Mouse (Mus musculus) heart, adult 11 months (tissue): ENCODE results near the gene Myoc.

ENCODE experiments used
- DNase-seq: peaks from one replicate; pipeline ENCODE4 v3.0.0; 2022

Gene Myoc

DNA sequence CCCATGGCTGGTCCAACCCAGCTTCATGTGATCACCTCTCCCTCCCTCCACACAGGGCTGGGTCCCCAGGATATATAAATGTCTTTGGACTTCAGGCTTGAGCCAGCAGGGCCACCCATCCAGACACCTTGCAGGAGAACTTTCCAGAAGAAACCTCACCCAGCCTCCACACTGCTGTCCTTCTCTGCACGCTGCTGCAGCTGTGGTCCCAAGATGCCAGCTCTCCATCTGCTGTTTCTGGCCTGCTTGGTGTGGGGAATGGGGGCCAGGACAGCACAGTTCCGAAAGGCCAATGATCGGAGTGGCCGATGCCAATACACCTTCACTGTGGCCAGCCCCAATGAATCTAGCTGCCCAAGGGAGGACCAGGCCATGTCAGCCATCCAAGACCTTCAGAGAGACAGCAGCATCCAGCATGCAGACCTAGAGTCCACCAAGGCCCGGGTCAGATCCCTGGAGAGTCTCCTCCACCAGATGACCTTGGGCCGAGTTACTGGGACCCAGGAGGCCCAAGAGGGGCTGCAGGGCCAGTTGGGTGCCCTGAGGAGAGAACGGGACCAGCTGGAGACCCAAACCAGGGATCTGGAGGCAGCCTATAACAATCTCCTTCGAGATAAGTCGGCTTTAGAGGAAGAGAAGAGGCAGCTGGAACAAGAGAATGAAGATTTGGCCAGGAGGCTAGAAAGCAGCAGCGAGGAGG, at the start of gene Myoc:
Gene Myoc, plus strand, starts transcription at position 105 of the 700 bp plus-strand sequence.
- peak; percentile 95 for DNase-seq

DNA sequence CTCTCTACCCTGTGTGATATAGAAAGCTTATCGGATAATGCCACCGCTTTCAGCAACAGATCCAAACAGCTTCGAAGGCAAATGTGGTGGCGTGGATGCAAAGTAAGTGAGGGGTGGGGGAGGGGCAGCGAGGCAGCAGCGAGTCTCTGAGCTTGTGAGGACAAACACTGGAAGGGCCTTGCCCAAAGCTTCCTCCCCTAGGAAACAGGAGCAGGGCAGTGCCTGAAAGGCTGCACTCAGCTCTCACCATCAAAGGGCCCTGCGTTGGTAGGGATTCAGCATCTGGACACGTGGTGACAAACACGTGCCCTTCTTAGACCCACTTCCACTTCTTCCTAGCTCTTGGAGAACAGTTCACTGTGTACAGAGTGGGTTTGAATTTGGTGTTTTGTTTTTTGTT, 49.5 kb upstream of the Myoc start:
- peak; percentile 92 for DNase-seq

DNA sequence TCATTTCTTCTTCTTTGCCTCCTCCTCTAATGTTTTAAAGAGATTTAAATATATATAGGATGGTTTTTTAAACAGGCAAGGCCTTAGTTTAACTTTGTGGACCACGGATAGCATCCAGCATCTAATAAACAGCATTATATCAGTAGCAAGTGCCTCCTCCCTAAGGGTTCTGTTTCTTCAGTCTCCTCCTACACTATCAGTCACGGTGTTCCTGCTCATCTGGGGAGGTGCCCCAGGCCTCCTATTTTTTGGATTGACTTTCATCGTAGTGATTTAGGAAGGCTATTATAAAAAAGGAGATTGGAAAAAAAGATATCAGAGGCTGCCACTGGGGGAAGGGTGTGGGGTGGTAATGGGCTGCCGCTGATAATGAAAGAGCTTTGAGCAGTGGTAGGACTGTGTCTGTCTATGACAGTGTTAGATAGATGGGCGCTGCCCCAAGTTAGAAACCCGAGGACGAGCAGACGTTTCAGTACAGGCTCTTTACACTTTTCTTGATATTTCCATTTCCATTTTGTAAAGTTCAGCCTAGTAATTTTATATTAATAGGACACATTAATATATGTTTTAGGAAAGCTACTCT, 48.4 kb upstream of the Myoc start:
- DNase-seq: peak; percentile 50

DNA sequence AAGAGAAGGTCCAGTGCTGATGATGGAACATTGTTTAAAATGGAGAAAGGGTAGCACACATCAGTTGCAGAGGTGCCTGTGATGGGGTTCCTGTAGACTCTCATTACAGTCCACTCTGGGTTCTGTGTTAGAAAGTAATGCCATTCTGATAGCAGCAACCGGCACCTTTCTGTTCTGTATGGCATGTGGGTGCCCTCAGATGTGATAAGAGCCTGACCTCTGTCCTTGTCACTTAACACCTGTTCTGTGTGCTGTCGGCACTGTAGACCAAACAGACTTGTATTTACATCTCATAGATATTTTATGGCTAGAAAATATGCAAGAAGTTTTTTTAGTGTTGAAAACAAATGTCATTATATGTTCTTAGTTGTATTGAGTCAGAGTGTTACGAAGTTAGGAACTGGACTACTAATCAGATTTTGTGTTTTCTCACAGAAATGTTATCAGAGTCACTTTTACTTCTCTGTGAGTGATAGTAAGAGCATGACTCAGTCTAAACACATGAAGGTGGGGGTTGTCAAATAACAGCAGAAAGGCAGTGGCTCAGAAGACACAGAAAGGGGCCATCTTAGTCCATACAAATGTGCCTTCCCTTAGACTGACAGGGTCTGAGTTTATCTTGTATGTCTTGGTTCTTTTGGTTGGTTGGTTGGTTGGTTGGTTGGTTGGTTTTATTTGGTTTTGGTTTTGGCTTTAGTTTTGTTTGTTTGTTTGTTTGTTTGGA, 41.4 kb upstream of the Myoc start:
- peak; percentile 49 for DNase-seq

DNA sequence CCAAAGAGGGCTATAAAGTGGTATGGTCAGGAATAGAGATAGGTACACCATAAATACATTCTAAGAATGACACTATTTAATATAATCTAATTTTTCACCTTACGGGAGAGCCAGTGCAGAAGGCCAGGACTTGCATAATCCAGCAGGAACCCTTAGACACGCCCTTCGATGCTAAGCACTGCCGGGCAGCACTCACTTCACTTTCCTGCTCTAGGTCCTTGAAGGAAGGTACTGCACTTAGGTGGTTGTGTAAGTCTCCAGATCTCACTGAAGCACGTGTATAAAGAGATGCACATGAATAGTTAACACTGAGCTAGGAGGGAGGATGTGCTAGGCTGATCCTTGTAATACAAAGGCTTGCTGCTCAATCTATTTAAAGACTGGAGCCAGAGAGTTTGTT, 39.3 kb upstream of the Myoc start:
- DNase-seq: peak; percentile 48

DNA sequence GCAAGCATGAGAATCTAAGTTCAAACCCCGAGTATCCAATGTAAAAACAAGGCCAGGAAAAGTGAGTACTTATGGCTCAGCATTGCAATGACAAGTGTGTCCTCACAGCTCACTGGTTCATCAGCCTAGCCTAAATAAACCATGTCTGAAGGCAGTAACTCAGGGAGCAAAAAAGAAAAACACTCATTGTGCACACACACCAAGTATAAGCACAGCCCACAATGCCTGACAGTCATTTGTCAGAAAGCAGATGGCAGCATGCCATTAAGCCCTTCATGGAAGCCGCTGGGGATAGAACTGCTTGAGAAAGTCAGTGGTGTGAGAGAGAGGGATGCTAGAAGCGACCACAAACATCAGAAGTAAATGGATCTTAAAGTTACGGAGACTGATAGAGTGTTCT, 37.7 kb upstream of the Myoc start:
- peak; percentile 25 for DNase-seq

DNA sequence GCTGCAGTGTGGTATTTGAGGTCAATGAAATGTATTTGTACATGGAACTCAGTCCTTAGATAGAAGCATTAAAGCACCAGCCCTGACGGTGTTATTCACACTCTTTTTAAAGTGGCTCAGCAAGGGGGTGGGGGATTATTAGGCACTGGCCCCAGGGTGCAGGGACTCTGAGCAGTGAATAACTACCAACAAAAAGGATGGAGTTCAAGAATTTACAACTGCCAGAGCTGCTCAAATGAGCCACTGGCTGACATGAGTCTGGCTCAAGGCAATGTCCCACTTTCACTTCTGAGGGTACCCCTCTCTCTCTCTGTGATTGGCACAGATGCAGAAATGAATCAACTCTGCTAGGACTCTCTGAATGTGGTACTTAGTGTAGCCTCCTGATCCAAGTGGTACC, 30.8 kb upstream of the Myoc start:
- peak; percentile 50 for DNase-seq

GRCm38 (mm10) chr1:162609633-162610250, 29.2 kb upstream of the Myoc start:
- peak; percentile 74 for DNase-seq

DNA sequence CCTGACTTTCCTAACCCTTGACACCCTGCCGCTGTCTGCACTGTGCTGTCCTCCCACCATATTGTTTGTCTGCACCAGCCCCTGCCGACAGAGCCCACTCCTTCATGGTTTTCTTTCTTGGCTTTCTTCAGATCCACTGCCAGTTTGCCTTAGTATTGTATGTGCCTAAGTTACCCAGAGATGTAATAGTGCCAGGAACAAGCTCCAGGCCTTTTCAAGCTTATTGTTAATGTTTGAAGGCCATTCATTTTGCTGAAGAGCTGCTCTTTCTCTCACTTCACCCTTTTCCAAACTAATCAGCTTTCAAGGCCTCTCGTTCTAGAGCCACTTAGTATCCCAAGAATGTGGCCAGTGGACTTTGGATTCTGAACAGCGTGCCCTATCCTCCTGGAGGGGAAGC, 27.8 kb upstream of the Myoc start:
- DNase-seq: peak; percentile 48

DNA sequence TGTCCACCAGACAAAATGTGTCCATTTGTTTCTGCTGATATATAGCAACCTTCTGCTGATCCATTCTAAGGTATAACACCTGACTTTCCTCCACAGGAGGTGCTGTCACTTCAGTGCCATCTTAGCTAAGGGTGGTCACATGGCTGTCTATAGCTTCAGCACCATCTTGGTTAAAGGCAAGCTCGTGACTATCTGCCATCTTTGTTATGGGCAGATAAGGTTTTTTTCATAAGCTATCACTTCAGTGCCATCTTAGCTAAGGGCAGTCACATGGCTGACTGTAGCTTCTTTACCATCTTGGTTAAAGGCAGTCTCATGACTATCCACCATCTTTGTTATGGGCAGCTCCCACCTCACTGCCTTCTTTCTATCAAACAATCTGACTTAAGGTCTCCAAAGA, 23.4 kb upstream of the Myoc start:
- peak; percentile 48 for DNase-seq

DNA sequence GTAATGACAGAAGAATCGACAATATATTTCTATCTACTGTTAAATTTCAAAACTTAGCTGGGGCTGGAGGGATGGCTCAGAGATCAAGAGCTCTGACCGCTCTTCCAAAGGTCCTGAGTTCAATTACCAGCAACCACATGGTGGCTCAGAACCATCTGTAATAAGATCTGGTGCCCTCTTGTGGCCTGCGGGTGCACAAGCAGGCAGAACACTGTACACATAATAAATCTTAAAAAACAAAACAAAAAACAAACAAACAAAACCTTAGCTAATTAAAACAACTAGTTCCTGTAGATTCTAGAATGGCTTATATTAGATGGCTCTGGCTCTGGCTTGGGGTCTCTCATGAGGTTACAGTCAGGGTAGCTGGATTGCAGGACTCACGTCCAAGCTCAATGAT, 18.5 kb upstream of the Myoc start:
- peak; percentile 58 for DNase-seq

- peak; percentile 75 for DNase-seq
These were observed 15.1 kb upstream of the Myoc start for GRCm38 (mm10) chr1:162623895-162624294.

- peak; percentile 91 for DNase-seq
These were observed 13.7 kb upstream of the Myoc start for GRCm38 (mm10) chr1:162625229-162625628.

DNA sequence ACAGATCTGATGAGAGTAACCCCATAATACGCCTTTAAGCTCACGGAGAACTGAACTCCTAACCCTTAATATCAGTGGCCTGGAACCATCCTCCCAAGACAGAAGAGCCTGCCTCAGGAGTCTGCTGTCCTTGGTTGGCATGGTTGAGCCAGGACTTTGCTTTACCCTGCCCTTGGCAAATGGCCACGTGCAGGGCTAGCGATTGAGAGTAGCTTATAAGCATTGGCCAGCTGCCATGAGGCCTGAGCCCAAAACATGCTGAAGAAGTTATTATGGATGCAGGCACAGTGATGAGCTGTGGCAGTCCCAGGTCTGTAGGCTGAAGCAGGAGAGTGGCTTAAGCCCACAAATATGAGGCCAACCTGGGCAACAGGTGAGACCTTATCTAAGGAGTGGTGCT, 11.1 kb upstream of the Myoc start:
- peak; percentile 72 for DNase-seq

DNA sequence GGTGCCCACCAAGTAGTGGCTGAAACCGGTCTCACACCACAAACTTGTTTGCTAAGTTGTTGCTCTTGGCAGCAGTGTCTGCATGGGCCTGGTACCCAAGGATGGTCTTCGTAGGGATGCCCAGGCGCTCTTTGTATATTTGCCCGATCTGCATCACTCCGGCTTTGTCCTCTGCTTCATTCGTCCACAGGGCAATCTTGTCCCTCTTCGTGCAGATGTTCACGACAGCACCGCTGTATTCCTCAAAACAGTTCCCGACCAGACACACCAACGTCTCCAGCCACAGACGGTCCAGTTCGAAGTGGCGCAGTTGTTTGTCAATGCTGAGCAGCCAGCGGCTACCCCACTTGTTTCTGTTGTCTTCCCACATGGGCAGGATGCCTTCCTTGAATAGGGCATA, 10.6 kb upstream of the Myoc start:
- peak; percentile 77 for DNase-seq

- peak; percentile 98 for DNase-seq
These were observed 3.5 kb upstream of the Myoc start for GRCm38 (mm10) chr1:162635291-162635931.

- DNase-seq: peak; percentile 78
These were observed 2.4 kb upstream of the Myoc start for GRCm38 (mm10) chr1:162636516-162636915.

- DNase-seq: peak; percentile 72
These were observed 420 bp upstream of the Myoc start for GRCm38 (mm10) chr1:162638535-162638934.

GRCm38 (mm10) chr1:162639861-162640260, 906 bp downstream of the Myoc start:
- no peak for DNase-seq

DNA sequence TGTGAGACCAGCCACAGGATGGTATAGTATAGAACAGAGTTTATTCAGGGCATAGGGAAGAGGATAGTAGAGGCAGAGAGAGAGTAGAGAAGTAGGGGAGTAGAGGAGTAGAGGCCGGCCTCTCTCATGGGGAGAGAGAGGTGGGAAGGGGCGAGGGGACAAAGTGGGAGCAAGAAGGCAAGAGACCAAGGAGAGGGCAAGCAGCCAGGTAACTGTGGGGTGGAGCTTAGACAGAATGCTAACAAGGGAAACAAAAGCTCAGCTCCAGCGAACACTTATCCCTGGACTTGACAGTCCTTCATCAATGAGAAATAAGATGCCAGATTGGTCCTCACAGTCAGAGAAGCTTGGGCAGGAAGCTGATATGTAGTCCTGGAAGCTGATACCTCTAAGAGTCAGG, 3.6 kb downstream of the Myoc start:
- peak; percentile 76 for DNase-seq

GRCm38 (mm10) chr1:162643752-162644151, 4.8 kb downstream of the Myoc start:
- peak; percentile 99 for DNase-seq

DNA sequence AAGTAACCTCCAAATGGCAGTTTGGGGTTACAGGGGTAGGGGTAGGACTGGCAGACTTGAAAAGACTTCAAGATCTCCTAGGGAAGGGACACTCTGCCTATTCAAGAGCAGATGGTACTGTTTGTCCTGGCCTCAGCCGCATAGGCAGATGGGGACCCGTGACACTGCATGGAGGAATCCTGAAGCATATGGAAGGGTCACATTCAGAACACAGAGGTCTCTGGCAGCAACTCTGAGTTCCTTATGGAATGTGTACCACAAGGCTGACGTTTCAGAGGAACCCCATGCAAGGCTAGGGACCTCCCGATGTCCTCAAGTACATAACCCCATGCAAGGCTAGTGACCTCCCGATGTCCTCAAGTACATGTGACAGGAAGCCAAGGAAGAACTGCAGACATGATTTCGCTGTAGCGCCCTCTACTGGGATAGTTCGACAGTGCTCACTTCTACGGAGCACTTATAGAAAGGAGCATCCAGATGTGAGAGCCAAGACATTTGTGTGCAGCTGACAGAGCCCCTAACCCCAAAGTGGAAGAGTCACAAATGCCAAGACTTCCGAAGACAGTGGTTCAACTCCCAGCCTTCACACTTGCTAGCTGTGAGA, 7.2 kb downstream of the Myoc start:
- DNase-seq: peak; percentile 84

- DNase-seq: peak; percentile 79
These were observed 9.5 kb downstream of the Myoc start for GRCm38 (mm10) chr1:162648416-162648815.
